Comparison of ENCODE assay signal across 13 mouse cellular contexts in the genomic region with DNA sequence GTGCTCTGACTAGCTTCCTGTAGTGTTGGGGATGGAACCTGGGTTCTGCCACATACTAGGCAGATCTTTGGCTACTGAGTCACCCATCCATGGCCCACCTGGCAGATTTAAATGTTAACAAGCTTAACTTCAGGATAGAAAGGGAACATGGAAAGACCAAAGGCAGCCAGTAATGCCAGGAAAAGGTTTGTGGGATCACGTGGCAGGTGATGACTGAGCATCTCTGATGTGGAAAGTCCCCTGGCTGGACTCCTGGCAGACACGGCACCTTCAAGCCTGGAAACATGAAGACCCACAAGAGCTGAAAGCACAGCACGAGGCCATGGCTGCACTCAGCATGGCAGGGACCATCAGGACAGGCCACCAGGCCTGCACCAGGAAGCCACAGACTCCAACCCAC. TPM values are rescaled to one million over a fixed set of nuclear protein-coding genes. Genes with fewer than 3 reads are reported as not detected.
DNase-seq lines count a peak whose midpoint lies in the region; ATAC-seq and TF ChIP-seq lines count a peak whose summit lies in the region.
"Had no signal": no experiment of that assay in that cellular context is flagged by ENCODE, and none has a peak within 500 bp of the region (broad histone marks: within the 10 kb centered on the region; RNA-seq: fewer than 3 reads in every experiment).

No protein-coding gene starts in this region.

- no peak overlapping the region for H3K4me3 ChIP-seq in forebrain, postnatal 0 days (ENCODE audit: low read depth, low read length)
- no peak overlapping the region for H3K4me3 ChIP-seq in forebrain, embryonic 16.5 days (replicated peaks; ENCODE audit: low read length)
- H3K4me3 ChIP-seq in left cerebral cortex, adult 2 months, result no peak overlapping the region
- H3K4me3 ChIP-seq in C2C12 (ENCODE audit: insufficient read depth, poor library complexity, severe bottlenecking), result no peak overlapping the region
- H3K4me3 ChIP-seq: embryonic facial prominence, embryonic 13.5 days; heart, embryonic 12.5 days; hindbrain, embryonic 10.5 days had no signal

- H3K4me1 ChIP-seq in forebrain, postnatal 0 days (ENCODE audit: insufficient read depth), result peaks cover 17% of the 10 kb centered on the region; the same call in 1 of the 2 replicates
- H3K4me1 ChIP-seq in forebrain, embryonic 16.5 days (replicated peaks; ENCODE audit: control insufficient read depth, insufficient read depth, low read length), result peaks cover 40% of the 10 kb centered on the region

- no peak for TF ChIP-seq CTCF in forebrain, postnatal 0 days (IDR thresholded peaks at IDR 0.05; ENCODE audit: low read depth)
- no peak for TF ChIP-seq CTCF in left cerebral cortex, adult 2 months (IDR thresholded peaks at IDR 0.05)
- TF ChIP-seq CTCF in C2C12 (IDR thresholded peaks at IDR 0.05; ENCODE audit: control insufficient read depth, insufficient read depth, insufficient read length), result no peak

- 82% methylated on average over 3 of the region's 3 CpGs for WGBS in forebrain, postnatal 0 days
- 80% methylated on average over 3 of the region's 3 CpGs for WGBS in forebrain, embryonic 16.5 days

- H3K79me3 ChIP-seq in C2C12 (ENCODE audit: low read depth), result no peaks in the 10 kb centered on the region

- H3K27me3 ChIP-seq in forebrain, postnatal 0 days (ENCODE audit: insufficient read depth, low read length), result no peaks in the 10 kb centered on the region
- no peaks in the 10 kb centered on the region for H3K27me3 ChIP-seq in forebrain, embryonic 16.5 days (replicated peaks; ENCODE audit: control insufficient read depth, insufficient read depth, low read length)
- H3K27me3 ChIP-seq in C2C12 (ENCODE audit: control insufficient read depth, insufficient read depth, insufficient read length), result no peaks in the 10 kb centered on the region
- H3K27me3 ChIP-seq: embryonic facial prominence, embryonic 13.5 days; heart, embryonic 12.5 days had no signal

- H3K27ac ChIP-seq in forebrain, postnatal 0 days (ENCODE audit: low read depth, low read length), result peak overlapping the region; percentile 43; the same call in 1 of the 2 replicates
- no peak overlapping the region; the same call in 1 of the 2 replicates for H3K27ac ChIP-seq in forebrain, embryonic 16.5 days (ENCODE audit: low read length)
- H3K27ac ChIP-seq in left cerebral cortex, adult 2 months, result peak overlapping the region; percentile 3; the same call in 1 of the 2 replicates
- H3K27ac ChIP-seq: embryonic facial prominence, embryonic 13.5 days; hindbrain, embryonic 10.5 days; hindbrain, embryonic 14.5 days had no signal

- DNase-seq in forebrain, postnatal 0 days, result no peak
- DNase-seq in left cerebral cortex, adult 2 months (ENCODE audit: extremely low spot score in 1 of 2, low spot score in 2 of 2), result no peak
- no peak for DNase-seq in left cerebral cortex, adult 18-20 months (ENCODE audit: low spot score in 2 of 2)
- peak; percentile 9 for DNase-seq in induced T-regulatory cell, adult 2 months (ENCODE audit: low read depth)
- no peak for DNase-seq in gastrocnemius, postnatal 4 days (ENCODE audit: low spot score in 2 of 2)
- no peak for DNase-seq in thymus, postnatal 25 days
- DNase-seq: adrenal gland, adult 8-10 months had no signal

- H3K9ac ChIP-seq in forebrain, postnatal 0 days, result no peak overlapping the region
- no peak overlapping the region for H3K9ac ChIP-seq in forebrain, embryonic 16.5 days (replicated peaks; ENCODE audit: low read depth, low read length)
- H3K9ac ChIP-seq: heart, embryonic 12.5 days; hindbrain, embryonic 14.5 days had no signal

- no peaks in the 10 kb centered on the region for H3K79me2 ChIP-seq in C2C12 (ENCODE audit: control insufficient read depth, insufficient read depth)

- H3K4me2 ChIP-seq in forebrain, postnatal 0 days (ENCODE audit: low read depth), result no peak overlapping the region
- H3K4me2 ChIP-seq in forebrain, embryonic 16.5 days (ENCODE audit: low read length), result no peak overlapping the region
- H3K4me2 ChIP-seq: embryonic facial prominence, embryonic 13.5 days; heart, embryonic 12.5 days; hindbrain, embryonic 14.5 days had no signal

- no peak for ATAC-seq in forebrain, postnatal 0 days
- ATAC-seq in forebrain, embryonic 16.5 days, result no peak

- no peaks in the 10 kb centered on the region for H3K9me3 ChIP-seq in forebrain, postnatal 0 days (ENCODE audit: low read length)
- no peaks in the 10 kb centered on the region for H3K9me3 ChIP-seq in forebrain, embryonic 16.5 days (ENCODE audit: control insufficient read depth, low read length)
- H3K9me3 ChIP-seq: embryonic facial prominence, embryonic 13.5 days; heart, embryonic 12.5 days; hindbrain, embryonic 10.5 days had no signal

- no peaks in the 10 kb centered on the region for H3K36me3 ChIP-seq in forebrain, postnatal 0 days (ENCODE audit: insufficient read depth)
- no peaks in the 10 kb centered on the region for H3K36me3 ChIP-seq in forebrain, embryonic 16.5 days (ENCODE audit: control insufficient read depth, insufficient read depth)
- no peaks in the 10 kb centered on the region for H3K36me3 ChIP-seq in C2C12 (ENCODE audit: control insufficient read depth, insufficient read depth)
- H3K36me3 ChIP-seq: embryonic facial prominence, embryonic 13.5 days; heart, embryonic 12.5 days; hindbrain, embryonic 10.5 days had no signal

- H3ac ChIP-seq in C2C12 (ENCODE audit: control insufficient read depth, insufficient read length, low read depth), result no peak overlapping the region

- intact Hi-C loops in left cerebral cortex, adult 2 months (cut with DNase I), result loop anchor here (5.0 kb wide), 1 partner anchor 266 kb away; no protein-coding TSS in a partner anchor

TF ChIP-seq in C2C12, 6 proteins besides CTCF, POLR2A, EP300 and RAD21:
- TF ChIP-seq USF1 (IDR thresholded peaks at IDR 0.05; ENCODE audit: low read depth), result peak; percentile 57
- TF ChIP-seq FOSL1 (IDR thresholded peaks at IDR 0.05; ENCODE audit: insufficient read depth, low read length, poor library complexity, severe bottlenecking), result no peak
- no peak for TF ChIP-seq MYOD1 (IDR thresholded peaks at IDR 0.05; ENCODE audit: control insufficient read depth, insufficient read length, low read depth)
- TF ChIP-seq MAX (IDR thresholded peaks at IDR 0.05), result no peak
- no peak for TF ChIP-seq CEBPB (IDR thresholded peaks at IDR 0.05; ENCODE audit: low read depth)
- TF ChIP-seq MYOG (IDR thresholded peaks at IDR 0.05; ENCODE audit: control insufficient read depth, extremely low read depth, insufficient read length), result no peak

RNA-seq across cellular contexts. Expression of gene Ralgps1, which starts 23.0 kb away (rescaled TPM):
- 55.0 and 66.9 TPM in 2 replicates for total RNA-seq in forebrain, postnatal 0 days (2014; rRNA removed)
- 16.6 and 24.6 TPM in 2 replicates for polyA plus RNA-seq in forebrain, postnatal 0 days (2015; fragmentation: Nextera tagmentation; extraction: Ambion mirVana)
- 44.8 and 50.4 TPM in 2 replicates for polyA plus RNA-seq in forebrain, embryonic 16.5 days (2015; fragmentation: Nextera tagmentation; extraction: Ambion mirVana)
- 10 to 100 TPM; 62.8 to 70.2 TPM for total RNA-seq in left cerebral cortex, adult 2 months (2021)
- total RNA-seq in left cerebral cortex, adult 18-20 months (2021), result 10 to 100 TPM; 63.7 to 63.9 TPM
- 0.47 TPM for polyA plus RNA-seq in C2C12 (2012; fragmentation: generic; extraction: Trizol)
- total RNA-seq in gastrocnemius, postnatal 4 days (2021), result 1 to 10 TPM; 5.5 to 5.8 TPM
